Mouse (Mus musculus) CH12.LX (cell line): ENCODE measurements at regions not wholly inside any gene's neighbourhood (a gene's known extent, or its start where the extent isn't known, plus 50 kb on each side); places are given as distances from the start of the nearest gene placed in this dataset.

ENCODE experiments used
- CTCF ChIP-seq, 2 experiments: IDR thresholded peaks in 1 of 2; conservative IDR thresholded peaks in 1 of 2; 2 replicates each; pipeline ENCODE4 v1.5.1; 2011 to 2012; ENCODE audit warnings: low read depth in 2 of 2, low read length in 2 of 2, improper control_type of control experiment in 1 of 2, inconsistent platforms in 1 of 2, mild to moderate bottlenecking in 1 of 2, moderate library complexity in 1 of 2
- RAD21 ChIP-seq: IDR thresholded peaks from 2 replicates; pipeline ENCODE4 v1.6.1; 2011; ENCODE audit warnings: low read depth, mild to moderate bottlenecking, low read length, improper control_type of control experiment, moderate library complexity

DNA sequence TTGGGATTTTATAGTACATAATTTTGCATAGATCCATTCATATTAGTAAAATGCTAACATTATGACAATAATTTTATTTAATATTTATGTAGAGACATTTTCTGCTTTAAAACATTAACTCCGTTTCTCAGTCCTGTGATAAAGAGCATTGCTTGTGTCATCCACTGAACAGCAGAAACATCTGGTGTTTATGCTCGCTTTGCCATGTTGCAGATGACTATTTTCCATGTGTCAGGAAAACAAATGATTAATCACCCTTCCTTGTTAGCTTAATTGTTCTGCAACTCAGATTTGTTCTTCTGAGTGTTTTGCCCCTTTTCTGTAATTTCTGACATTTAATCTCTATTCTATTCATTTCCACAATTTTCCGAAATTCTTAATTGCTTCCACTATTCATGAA lies 925.6 kb upstream of the Gm38303 start:
- no peak for TF ChIP-seq RAD21
- no peak for TF ChIP-seq CTCF (conservative IDR thresholded peaks at IDR 0.05 in 1 of 2, IDR thresholded peaks at IDR 0.05 in 1 of 2; ENCODE audit: low read depth in 2 of 2, low read length in 2 of 2)
